Mouse (Mus musculus) neural tube, embryonic 13.5 days (tissue): ENCODE results near the gene Rbp7. TPM values are rescaled to one million over a fixed set of nuclear protein-coding genes. Genes with fewer than 3 reads are reported as not detected.
"Not testable (repeated sequence)": the region's sequence is repeated elsewhere in the genome, so short reads cannot be mapped to it uniquely, and the experiment has no call there.

Experiments used
- ATAC-seq: fragments of 200-750 bp; cut with Nextera tagmentation; 2 replicates; pipeline ENCODE4 v1.8.0; 2017; ENCODE audit warnings: low read depth, mild to moderate bottlenecking, moderate TSS enrichment, moderate library complexity
- H3K27ac ChIP-seq: fragments of 300-500 bp; sonication (generic); replicated peaks from 2 replicates; pipeline ENCODE4 v1.5.1; 2015; ENCODE audit warnings: moderate library complexity, mild to moderate bottlenecking, inconsistent platforms
- H3K27me3 ChIP-seq: fragments of 300-500 bp; sonication (generic); 2 replicates; pipeline ENCODE4 v1.6.1; 2015; ENCODE audit warnings: mild to moderate bottlenecking, inconsistent platforms
- H3K36me3 ChIP-seq: fragments of 300-500 bp; sonication (generic); 2 replicates; pipeline ENCODE4 v1.6.1; 2015; ENCODE audit warnings: mild to moderate bottlenecking, inconsistent platforms
- H3K4me1 ChIP-seq: fragments of 300-500 bp; sonication (generic); replicated peaks from 2 replicates; pipeline ENCODE4 v1.6.1; 2015; ENCODE audit warnings: inconsistent platforms
- H3K4me2 ChIP-seq: fragments of 300-500 bp; sonication (generic); 2 replicates; pipeline ENCODE4 v1.6.1; 2015; ENCODE audit warnings: inconsistent platforms, mild to moderate bottlenecking, moderate library complexity
- H3K4me3 ChIP-seq: fragments of 300-500 bp; sonication (generic); 2 replicates; pipeline ENCODE4 v1.5.1; 2015; ENCODE audit warnings: mild to moderate bottlenecking, inconsistent platforms
- H3K9ac ChIP-seq: fragments of 300-500 bp; sonication (generic); 2 replicates; pipeline ENCODE4 v1.6.1; 2015; ENCODE audit warnings: moderate library complexity, mild to moderate bottlenecking, inconsistent platforms
- H3K9me3 ChIP-seq: fragments of 300-500 bp; sonication (generic); 2 replicates; pipeline ENCODE4 v1.6.1; 2016; ENCODE audit warnings: inconsistent platforms
- WGBS: fragments of 180-500 bp; shearing (Covaris S2); methylation state at CpG from one replicate; pipeline ENCODE4 v1.1.7; 2015; 5-methylcytosine and 5-hydroxymethylcytosine counted together
- polyA plus RNA-seq: library from polyadenylated mRNA; unstranded; fragments of >200 nt; fragmentation: Nextera tagmentation; extraction: Ambion mirVana; gene quantifications from 2 replicates; pipeline ENCODE4 v1.2.1, GENCODE M21; 2015

Gene Rbp7
- polyA plus RNA-seq, 1 experiment from 2014 or later, result not detected

- Histone ChIP-seq H3K4me1 (no peaks in the 10 kb centered on the region), H3K9ac (no peak overlapping the region), H3K9me3 (no peaks in the 10 kb centered on the region), H3K4me3 (no peak overlapping the region), H3K27me3 (no peaks in the 10 kb centered on the region), H3K4me2 (no peak overlapping the region), H3K36me3 (peaks cover 15% of the 10 kb centered on the region), H3K27ac (no peak overlapping the region)
- WGBS, result 79% methylated on average over 7 of the region's 7 CpGs
- no peak for ATAC-seq
These were observed 20.3 kb upstream of the Rbp7 start for GRCm38 (mm10) chr4:149475096-149475495.

DNA sequence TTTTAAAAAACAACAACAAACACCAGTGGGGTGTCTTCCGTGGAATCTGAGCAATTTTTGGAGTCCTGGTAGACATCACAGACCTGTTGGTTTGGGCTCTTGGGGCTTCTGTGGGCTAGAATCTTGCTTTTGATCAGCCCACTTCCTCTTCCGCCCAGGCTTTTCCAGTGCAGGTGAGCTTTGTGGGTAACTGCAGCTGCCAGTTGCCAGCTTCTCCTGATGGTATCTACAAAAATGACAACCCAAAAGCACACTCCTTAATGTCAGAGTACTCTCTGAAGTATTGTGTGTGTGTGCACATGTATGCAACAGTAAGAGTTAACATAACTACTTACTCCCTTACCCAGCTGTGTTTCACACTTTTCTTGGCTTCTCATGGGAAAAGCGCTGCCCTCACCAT lies 14.8 kb upstream of the Rbp7 start:
- Histone ChIP-seq H3K9ac (no peak overlapping the region), H3K4me1 (no peaks in the 10 kb centered on the region), H3K4me2 (no peak overlapping the region), H3K4me3 (no peak overlapping the region), H3K27ac (no peak overlapping the region), H3K27me3 (no peaks in the 10 kb centered on the region), H3K36me3 (peaks cover 35% of the 10 kb centered on the region), H3K9me3 (no peaks in the 10 kb centered on the region)
- 96% methylated on average over 3 of the region's 3 CpGs for WGBS
- no peak for ATAC-seq

- no peak overlapping the region for H3K4me2 ChIP-seq
- H3K36me3 ChIP-seq, result peaks cover 9% of the 10 kb centered on the region; the same call in 1 of the 2 replicates
- no peaks in the 10 kb centered on the region for H3K9me3 ChIP-seq
- no peaks in the 10 kb centered on the region for H3K27me3 ChIP-seq
- WGBS, result 82% methylated on average over 6 of the region's 6 CpGs
- peaks cover 6% of the 10 kb centered on the region; the same call in 1 of the 2 replicates for H3K4me1 ChIP-seq
- ATAC-seq, result no peak
- no peak overlapping the region for H3K27ac ChIP-seq
- H3K4me3 ChIP-seq, result no peak overlapping the region
- H3K9ac ChIP-seq, result no peak overlapping the region
These were observed 8.7 kb upstream of the Rbp7 start for GRCm38 (mm10) chr4:149463435-149463950.

GRCm38 (mm10) chr4:149462305-149462971 lies 7.7 kb upstream of the Rbp7 start:
- no peak overlapping the region for H3K4me3 ChIP-seq
- no peaks in the 10 kb centered on the region for H3K9me3 ChIP-seq
- peaks cover 2% of the 10 kb centered on the region; the same call in 1 of the 2 replicates for H3K36me3 ChIP-seq
- peaks cover 6% of the 10 kb centered on the region; the same call in 1 of the 2 replicates for H3K4me1 ChIP-seq
- H3K27me3 ChIP-seq, result no peaks in the 10 kb centered on the region
- H3K4me2 ChIP-seq, result no peak overlapping the region
- no peak for ATAC-seq
- H3K27ac ChIP-seq, result no peak overlapping the region
- 84% methylated on average over 6 of the region's 6 CpGs for WGBS
- no peak overlapping the region for H3K9ac ChIP-seq

GRCm38 (mm10) chr4:149461579-149462304 lies 7.0 kb upstream of the Rbp7 start:
- Histone ChIP-seq H3K4me1 (peaks cover 6% of the 10 kb centered on the region; the same call in 1 of the 2 replicates), H3K27ac (no peak overlapping the region), H3K36me3 (no peaks in the 10 kb centered on the region), H3K9me3 (no peaks in the 10 kb centered on the region), H3K27me3 (no peaks in the 10 kb centered on the region), H3K4me2 (no peak overlapping the region), H3K4me3 (no peak overlapping the region), H3K9ac (no peak overlapping the region)
- no peak for ATAC-seq
- WGBS, result 76% methylated on average over 6 of the region's 7 CpGs

- H3K4me1 ChIP-seq, ATAC-seq, H3K4me2 ChIP-seq, H3K36me3 ChIP-seq, H3K27me3 ChIP-seq, H3K9ac ChIP-seq, H3K4me3 ChIP-seq, H3K9me3 ChIP-seq, H3K27ac ChIP-seq: not testable (repeated sequence)
- WGBS, result 91% methylated on average over 2 of the region's 2 CpGs
These were observed 5.7 kb upstream of the Rbp7 start for GRCm38 (mm10) chr4:149460475-149460874.

GRCm38 (mm10) chr4:149459425-149459824 lies 4.6 kb upstream of the Rbp7 start:
- Histone ChIP-seq H3K4me3 (no peak overlapping the region), H3K9ac (no peak overlapping the region), H3K4me2 (no peak overlapping the region), H3K36me3 (no peaks in the 10 kb centered on the region), H3K9me3 (no peaks in the 10 kb centered on the region), H3K4me1 (peaks cover 6% of the 10 kb centered on the region; the same call in 1 of the 2 replicates), H3K27ac (no peak overlapping the region), H3K27me3 (no peaks in the 10 kb centered on the region)
- 78% methylated on average over 1 of the region's 1 CpGs for WGBS
- ATAC-seq, result no peak

GRCm38 (mm10) chr4:149458526-149458925 lies 3.7 kb upstream of the Rbp7 start:
- no peak overlapping the region for H3K4me3 ChIP-seq
- no peak for ATAC-seq
- H3K9me3 ChIP-seq, result no peaks in the 10 kb centered on the region
- WGBS, result 60% methylated on average over 5 of the region's 5 CpGs
- H3K9ac ChIP-seq, result no peak overlapping the region
- H3K27me3 ChIP-seq, result no peaks in the 10 kb centered on the region
- peaks cover 6% of the 10 kb centered on the region; the same call in 1 of the 2 replicates for H3K4me1 ChIP-seq
- H3K36me3 ChIP-seq, result no peaks in the 10 kb centered on the region
- H3K4me2 ChIP-seq, result no peak overlapping the region
- H3K27ac ChIP-seq, result no peak overlapping the region

GRCm38 (mm10) chr4:149457831-149458430 lies 3.2 kb upstream of the Rbp7 start:
- Histone ChIP-seq H3K27ac (no peak overlapping the region), H3K4me1 (peaks cover 6% of the 10 kb centered on the region; the same call in 1 of the 2 replicates), H3K4me2 (no peak overlapping the region), H3K4me3 (no peak overlapping the region), H3K9ac (no peak overlapping the region), H3K27me3 (no peaks in the 10 kb centered on the region), H3K36me3 (no peaks in the 10 kb centered on the region), H3K9me3 (no peaks in the 10 kb centered on the region)
- no peak for ATAC-seq
- WGBS, result 77% methylated on average over 6 of the region's 6 CpGs

DNA sequence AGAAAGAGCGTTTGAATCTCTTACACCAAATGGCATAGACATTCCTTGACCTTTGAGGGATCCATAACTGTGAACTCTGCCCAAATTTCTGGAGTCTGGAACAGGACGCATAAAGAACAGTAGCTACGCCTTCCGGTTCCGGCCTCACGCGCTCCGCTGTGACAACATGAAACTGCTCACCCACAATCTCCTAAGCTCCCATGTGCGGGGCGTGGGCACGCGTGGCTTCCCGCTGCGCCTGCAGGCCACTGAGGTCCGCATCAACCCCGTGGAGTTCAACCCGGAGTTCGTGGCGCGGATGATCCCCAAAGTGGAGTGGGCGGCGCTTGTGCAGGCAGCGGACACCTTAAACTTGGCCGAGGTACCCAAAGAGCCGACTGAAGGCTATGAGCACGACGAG lies 2.4 kb upstream of the Rbp7 start:
- not testable (repeated sequence) for H3K9me3 ChIP-seq, ATAC-seq, H3K9ac ChIP-seq, H3K4me3 ChIP-seq, H3K4me1 ChIP-seq, H3K27me3 ChIP-seq, H3K4me2 ChIP-seq, H3K36me3 ChIP-seq, H3K27ac ChIP-seq
- WGBS, result 87% methylated on average over 27 of the region's 27 CpGs

DNA sequence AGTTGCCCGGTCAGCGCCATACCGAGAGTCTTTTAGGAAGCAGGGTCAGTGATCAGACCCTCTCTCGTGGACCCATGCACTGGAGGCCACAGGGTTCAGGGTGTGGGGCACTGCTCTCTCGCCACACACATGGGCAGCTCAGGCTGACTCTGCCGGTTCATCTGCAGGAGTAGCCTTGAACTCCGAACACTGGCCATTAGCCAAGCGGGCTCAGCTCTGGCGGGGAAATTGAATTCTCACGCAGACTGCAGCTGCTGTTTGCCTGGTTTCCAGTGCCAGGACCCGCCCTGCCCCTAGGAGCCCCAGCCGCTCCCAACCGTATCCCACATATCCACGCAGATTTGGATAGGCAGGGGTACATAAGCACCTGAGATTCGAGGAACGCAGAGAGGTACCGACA lies 515 bp downstream of the Rbp7 start:
- Histone ChIP-seq H3K9me3 (no peaks in the 10 kb centered on the region), H3K27ac (no peak overlapping the region), H3K4me1 (no peaks in the 10 kb centered on the region; the same call in 1 of the 2 replicates), H3K27me3 (no peaks in the 10 kb centered on the region), H3K36me3 (no peaks in the 10 kb centered on the region), H3K4me3 (no peak overlapping the region), H3K9ac (no peak overlapping the region), H3K4me2 (no peak overlapping the region)
- no peak for ATAC-seq
- WGBS, result 88% methylated on average over 17 of the region's 17 CpGs

DNA sequence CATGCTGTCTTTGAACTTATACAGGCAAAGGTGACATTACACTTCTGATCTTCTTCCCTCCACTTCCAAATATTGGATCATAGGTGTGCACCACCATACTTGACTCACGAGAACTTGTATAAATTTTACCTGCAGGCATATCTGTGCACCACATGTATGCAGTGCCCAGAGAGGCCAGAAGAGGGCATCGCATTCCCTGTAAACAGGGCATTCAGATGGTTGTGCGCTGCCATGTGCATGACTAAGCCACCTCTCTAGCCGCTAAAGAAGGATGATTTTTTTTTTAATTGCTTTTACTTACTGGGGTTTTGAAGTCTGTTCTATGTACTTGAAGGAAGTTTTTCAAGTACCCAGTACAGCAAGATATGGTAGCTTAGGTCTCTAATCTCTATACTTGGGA lies 1.1 kb downstream of the Rbp7 start:
- H3K27me3 ChIP-seq, result no peaks in the 10 kb centered on the region
- no peaks in the 10 kb centered on the region for H3K9me3 ChIP-seq
- no peaks in the 10 kb centered on the region for H3K36me3 ChIP-seq
- 92% methylated on average over 4 of the region's 4 CpGs for WGBS
- no peak overlapping the region for H3K9ac ChIP-seq
- no peak overlapping the region for H3K27ac ChIP-seq
- H3K4me2 ChIP-seq, result no peak overlapping the region
- no peak overlapping the region for H3K4me3 ChIP-seq
- ATAC-seq, result no peak
- H3K4me1 ChIP-seq, result no peaks in the 10 kb centered on the region; the same call in 1 of the 2 replicates
